Mouse (Mus musculus): ENCODE results near the gene Iqcf1. TPM values are rescaled to one million over a fixed set of nuclear protein-coding genes. Genes with fewer than 3 reads are reported as not detected.

Iqcf1 gene
- total and polyA plus RNA-seq, 3 experiments = not detected

DNA sequence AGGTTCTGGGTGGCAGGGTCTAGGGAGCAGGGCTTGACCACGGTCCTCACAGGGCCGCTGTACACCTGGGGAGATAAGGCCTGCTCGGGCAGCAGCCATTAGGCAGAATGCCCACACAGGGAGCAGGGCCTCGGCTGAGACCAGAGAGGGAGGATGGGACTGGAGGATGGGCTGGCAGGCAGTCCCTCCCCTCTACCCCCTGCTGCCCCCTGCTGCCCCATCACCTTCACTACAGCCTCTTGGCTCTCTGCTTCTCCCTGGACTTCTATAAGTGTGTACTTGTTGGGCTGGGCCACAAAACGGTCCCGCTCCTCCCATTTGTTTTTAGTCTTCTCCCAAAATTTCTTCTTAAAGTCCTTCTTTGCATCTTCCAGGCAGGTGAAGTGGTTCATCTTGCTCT lies 25.3 kb upstream of the Iqcf1 start (continued):
- TF ChIP-seq MAFK (IDR thresholded peaks at IDR 0.05; ENCODE audit: insufficient replicate concordance, low read length) = no peak
- TF ChIP-seq SIN3A (IDR thresholded peaks at IDR 0.05; ENCODE audit: low read length) = 0 out of 2 replicates have a peak, but pooled peaks have one; percentile 11
- TF ChIP-seq HCFC1 (IDR thresholded peaks at IDR 0.05; ENCODE audit: low read depth, low read length) = peak; percentile 33; the same call in 1 of the 2 replicates
- no peak for TF ChIP-seq TBP (conservative IDR thresholded peaks at IDR 0.05; ENCODE audit: low read depth, low read length)
- TF ChIP-seq RAD21 (IDR thresholded peaks at IDR 0.05; ENCODE audit: low read depth, low read length) = peak; percentile 48
- TF ChIP-seq SMC3 (IDR thresholded peaks at IDR 0.05; ENCODE audit: low read depth, low read length) = peak; percentile 55
- no peak; the same call in 1 of the 2 replicates for TF ChIP-seq MEF2A (IDR thresholded peaks at IDR 0.05; ENCODE audit: borderline replicate concordance, low read depth, low read length)
- TF ChIP-seq MYC (IDR thresholded peaks at IDR 0.05; ENCODE audit: low read depth, low read length) = no peak

GRCm38 (mm10) chr9:106475046-106475445 lies 24.7 kb upstream of the Iqcf1 start:
- H3K4me3 ChIP-seq (replicated peaks in 1 of 3; ENCODE audit: low read depth in 2 of 3, low read length in 2 of 3, poor library complexity in 1 of 3) = peak overlapping the region; percentile 54 to 77 (median 66)
- H3K79me2 ChIP-seq (replicated peaks; ENCODE audit: control insufficient read depth, extremely low read depth, insufficient read depth, poor library complexity, severe bottlenecking) = peaks cover 26% of the 10 kb centered on the region
- H3K27me3 ChIP-seq (replicated peaks) = no peaks in the 10 kb centered on the region
- H3K36me3 ChIP-seq (replicated peaks in 1 of 2; ENCODE audit: control insufficient read depth in 1 of 2, insufficient read depth in 1 of 2, low read length in 1 of 2) = peaks cover 9 to 51% of the 10 kb centered on the region in 2 experiments
- H3K9me3 ChIP-seq (replicated peaks; ENCODE audit: low read length) = no peaks in the 10 kb centered on the region
- H3K27ac ChIP-seq (ENCODE audit: insufficient read depth, low read depth) = no peak overlapping the region
- no peak for TF ChIP-seq MAX (IDR thresholded peaks at IDR 0.05; ENCODE audit: low read length)
- no peak for TF ChIP-seq GABPA (IDR thresholded peaks at IDR 0.05; ENCODE audit: insufficient replicate concordance, low read depth, low read length)
- TF ChIP-seq SIN3A (IDR thresholded peaks at IDR 0.05; ENCODE audit: low read length) = peak; percentile 37; the same call in 1 of the 2 replicates
- peak overlapping the region; percentile 90 for H3K4me2 ChIP-seq (ENCODE audit: insufficient read depth, low read depth, poor library complexity, severe bottlenecking)
- in situ Hi-C loops (cut with MboI; ENCODE audit: low pct_ligation_motif_present, low pct_unique_long_range_greater_than_20kb, low sequenced_read_pairs) = loop anchor here (5.0 kb wide), 1 partner anchor 38 kb away; the partner anchor contains the start of gene Acy1
- peak overlapping the region; percentile 61 for H3K9ac ChIP-seq (ENCODE audit: insufficient read depth, low read depth)
- DNase-seq (ENCODE audit: extremely low read depth) = peak; percentile 20
- dilution Hi-C loops (cut with MboI; ENCODE audit: extremely low pct_ligation_motif_present, extremely low pct_unique_long_range_greater_than_20kb, low sequenced_read_pairs) = no loop called here
- peaks cover 6 to 56% of the 10 kb centered on the region in 2 experiments for H3K4me1 ChIP-seq (ENCODE audit: control insufficient read depth in 1 of 2, insufficient read depth in 2 of 2)

- Histone ChIP-seq H3K79me2 (replicated peaks; ENCODE audit: control insufficient read depth, extremely low read depth, insufficient read depth, poor library complexity, severe bottlenecking) (peaks cover 26% of the 10 kb centered on the region), H3K36me3 (replicated peaks in 1 of 2; ENCODE audit: control insufficient read depth in 1 of 2, insufficient read depth in 1 of 2, low read length in 1 of 2) (peaks cover 15 to 55% of the 10 kb centered on the region in 2 experiments), H3K9ac (ENCODE audit: insufficient read depth, low read depth) (peak within 1 kb of the TSS; percentile 61), H3K9me3 (replicated peaks; ENCODE audit: low read length) (no peaks in the 10 kb centered on the region), H3K4me1 (ENCODE audit: control insufficient read depth in 1 of 2, insufficient read depth in 2 of 2) (peaks cover 6 to 62% of the 10 kb centered on the region in 2 experiments), H3K27ac (ENCODE audit: insufficient read depth, low read depth) (peak within 1 kb of the TSS; percentile 13; the same call in 1 of the 2 replicates), H3K4me3 (replicated peaks in 1 of 3; ENCODE audit: low read depth in 2 of 3, low read length in 2 of 3, poor library complexity in 1 of 3) (peak within 1 kb of the TSS; percentile 54 to 77 (median 66)), H3K27me3 (replicated peaks) (no peaks in the 10 kb centered on the region), H3K4me2 (ENCODE audit: insufficient read depth, low read depth, poor library complexity, severe bottlenecking) (peak within 1 kb of the TSS; percentile 90)
- in situ Hi-C loops (cut with MboI; ENCODE audit: low pct_ligation_motif_present, low pct_unique_long_range_greater_than_20kb, low sequenced_read_pairs) = loop anchor here (5.0 kb wide), 1 partner anchor 38 kb away; the partner anchor contains the start of gene Acy1
- TF ChIP-seq CTCF (conservative IDR thresholded peaks at IDR 0.05 in 1 of 2, IDR thresholded peaks at IDR 0.05 in 1 of 2; ENCODE audit: low read depth in 2 of 2, low read length in 2 of 2) (no peak), NELFE (IDR thresholded peaks at IDR 0.05; ENCODE audit: low read depth, low read length) (no peak), TCF12 (IDR thresholded peaks at IDR 0.05; ENCODE audit: low read depth, low read length) (no peak)
- dilution Hi-C loops (cut with MboI; ENCODE audit: extremely low pct_ligation_motif_present, extremely low pct_unique_long_range_greater_than_20kb, low sequenced_read_pairs) = no loop called here
- DNase-seq (ENCODE audit: extremely low read depth) = no peak
Measured at GRCm38 (mm10) chr9:106475663-106476001, 24.1 kb upstream of the Iqcf1 start, which contains the start of gene Rrp9. Gene Rrp9 (plus strand): TSS chr9:106475963.
